Mouse (Mus musculus) thymus, postnatal 14 days (tissue): ENCODE measurements around the gene Exph5.

ENCODE experiments used
- DNase-seq: peaks from one replicate; pipeline ENCODE4 v3.0.0; 2021

Exph5 gene

DNA sequence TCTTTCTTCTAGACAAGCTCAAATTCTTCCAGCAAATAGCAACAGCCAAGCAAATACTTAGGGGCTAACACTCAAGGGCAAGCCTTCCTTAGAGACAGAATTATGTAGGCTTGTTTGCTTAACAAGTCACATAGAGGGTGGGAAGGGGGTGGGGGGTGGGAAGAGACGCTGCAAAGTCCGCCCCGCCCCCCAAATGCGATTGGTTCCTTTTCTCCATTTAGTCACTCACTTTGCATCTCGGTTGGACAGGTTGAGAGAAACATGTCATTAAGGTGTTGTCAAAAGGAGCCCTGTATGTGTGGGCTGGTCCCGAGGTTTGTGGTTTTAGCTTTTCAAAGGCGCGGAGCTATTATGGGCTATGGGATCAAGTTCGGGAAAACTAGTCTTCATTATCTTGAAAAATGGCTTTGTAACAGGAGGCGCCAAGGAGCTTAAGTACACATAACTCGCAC, at the start of gene Exph5:
Gene Exph5, plus strand, starts transcription at position 402 of the 452 bp plus-strand sequence.
- peak; percentile 71 for DNase-seq

DNA sequence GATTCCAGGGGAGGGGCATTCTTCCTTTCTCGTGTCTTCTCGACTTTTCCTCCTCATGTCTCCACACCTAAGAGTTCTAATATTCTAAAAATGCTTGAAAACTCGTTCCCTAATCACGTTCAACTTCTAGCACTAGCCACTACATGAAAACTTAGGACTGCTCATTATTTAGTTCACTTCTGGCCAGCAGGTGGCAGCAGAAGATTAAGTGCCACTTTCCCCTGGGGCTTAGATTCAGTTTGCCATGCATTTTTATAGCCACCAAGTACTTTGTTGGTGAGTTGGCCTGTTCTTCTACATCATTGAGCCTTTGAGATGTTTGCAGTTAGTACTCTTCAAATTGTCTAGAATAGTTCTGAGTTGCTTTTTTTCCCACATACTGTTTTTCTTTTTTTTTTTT, 47.1 kb upstream of the Exph5 start:
- peak; percentile 76 for DNase-seq

DNA sequence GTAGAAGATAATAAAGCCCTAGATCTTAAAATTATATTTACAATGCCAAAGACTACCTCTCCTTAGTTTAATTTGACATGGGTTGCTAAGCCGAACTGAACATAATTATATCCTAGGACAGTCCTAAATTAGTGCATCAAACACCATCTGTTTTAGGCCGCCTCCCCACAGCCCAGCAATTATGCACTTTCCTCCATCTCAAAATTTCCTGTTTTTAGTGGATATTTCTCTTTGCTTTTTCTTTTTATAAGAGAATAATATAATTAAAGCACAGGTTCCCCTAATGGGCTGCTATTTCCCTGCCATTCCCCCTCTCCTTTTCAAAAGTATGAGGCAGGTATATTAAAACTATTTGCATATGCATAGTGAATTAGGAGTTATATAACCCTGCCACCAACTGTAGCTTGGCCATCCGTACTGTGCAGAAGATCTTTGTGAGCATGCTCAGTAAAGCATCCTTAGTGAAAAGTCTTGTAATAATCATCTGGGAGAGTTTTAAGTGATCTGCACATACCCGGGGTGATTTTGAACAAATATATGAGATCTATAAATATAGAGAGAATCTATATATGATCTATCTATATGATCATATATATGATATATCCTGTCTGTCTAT, 44.7 kb upstream of the Exph5 start:
- no peak for DNase-seq

DNA sequence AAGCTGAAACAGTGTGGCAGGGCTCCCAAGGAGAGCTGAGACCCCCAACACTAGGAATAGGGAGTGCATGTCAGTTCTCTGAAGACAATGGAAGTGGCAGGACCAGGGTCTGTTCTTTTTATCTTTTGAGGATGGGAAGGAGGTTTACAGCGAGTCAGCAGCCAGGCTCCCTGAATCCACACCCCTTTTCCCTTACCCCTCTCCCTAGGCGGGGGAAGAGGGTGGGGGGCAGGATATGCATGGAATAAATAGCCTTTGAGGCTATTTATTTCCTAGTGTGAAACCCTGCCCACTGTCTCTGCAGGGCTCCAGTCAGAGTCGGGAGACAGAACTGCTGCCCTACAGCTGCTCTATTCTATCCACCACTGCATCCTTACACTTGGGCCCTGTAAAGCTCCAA, 43.7 kb upstream of the Exph5 start:
- DNase-seq: no peak

DNA sequence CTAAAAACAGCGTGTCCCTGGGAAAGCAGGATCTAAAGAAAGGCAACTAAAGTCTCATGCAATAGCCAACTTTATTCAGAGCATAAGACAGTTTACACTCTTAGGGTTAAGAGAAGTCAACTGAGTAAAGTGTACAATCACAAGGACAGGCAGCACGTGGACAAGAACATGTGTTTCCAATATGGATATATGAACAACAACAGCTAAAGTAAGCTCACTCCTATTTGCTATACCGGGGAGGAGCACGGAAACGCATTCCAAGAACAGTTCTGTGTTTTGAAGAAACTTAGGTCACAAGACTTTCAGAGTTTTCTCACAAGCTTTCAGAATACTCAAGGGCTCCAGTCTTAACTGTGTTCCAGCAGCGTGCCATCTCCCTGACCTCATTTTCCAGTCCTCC, 43.3 kb upstream of the Exph5 start:
- DNase-seq: no peak

DNA sequence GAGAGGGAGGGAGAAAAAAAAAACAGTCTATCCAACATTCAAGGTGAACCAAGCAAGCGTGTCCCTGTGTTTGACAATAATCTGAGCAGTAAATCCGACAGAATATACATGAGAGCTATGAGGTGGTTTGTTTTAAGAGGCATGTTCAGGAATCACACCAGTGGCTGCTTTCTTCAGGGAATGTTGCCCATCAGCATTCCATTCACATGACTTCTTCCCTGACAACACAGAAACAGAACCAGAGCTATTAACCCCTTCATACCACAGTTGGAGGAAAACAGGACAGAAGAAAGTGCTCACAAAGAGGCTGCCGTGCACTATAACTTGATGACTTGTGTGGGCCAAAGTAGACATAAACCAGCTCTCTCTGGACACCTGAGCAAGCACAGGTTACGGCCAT, 37.1 kb upstream of the Exph5 start:
- no peak for DNase-seq

DNA sequence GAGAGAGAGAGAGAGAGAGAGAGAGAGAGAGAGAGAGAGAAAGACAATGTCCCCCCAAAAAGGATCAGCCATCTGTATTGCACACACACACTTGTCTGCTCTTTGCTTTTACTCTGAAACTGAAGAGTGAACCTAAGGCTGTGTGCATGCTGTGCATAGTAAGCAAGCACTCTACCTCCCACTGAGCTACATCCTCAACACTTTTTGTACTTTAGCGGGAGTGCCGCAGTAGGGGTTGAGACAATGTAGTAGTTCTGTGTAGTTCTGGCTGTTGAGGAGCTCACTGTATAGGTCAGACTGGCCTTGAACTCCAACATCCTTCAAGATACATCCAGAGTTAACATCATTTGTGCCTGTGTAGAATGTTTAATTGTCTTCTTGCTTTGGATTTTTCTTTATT, 35.9 kb upstream of the Exph5 start:
- no peak for DNase-seq

DNA sequence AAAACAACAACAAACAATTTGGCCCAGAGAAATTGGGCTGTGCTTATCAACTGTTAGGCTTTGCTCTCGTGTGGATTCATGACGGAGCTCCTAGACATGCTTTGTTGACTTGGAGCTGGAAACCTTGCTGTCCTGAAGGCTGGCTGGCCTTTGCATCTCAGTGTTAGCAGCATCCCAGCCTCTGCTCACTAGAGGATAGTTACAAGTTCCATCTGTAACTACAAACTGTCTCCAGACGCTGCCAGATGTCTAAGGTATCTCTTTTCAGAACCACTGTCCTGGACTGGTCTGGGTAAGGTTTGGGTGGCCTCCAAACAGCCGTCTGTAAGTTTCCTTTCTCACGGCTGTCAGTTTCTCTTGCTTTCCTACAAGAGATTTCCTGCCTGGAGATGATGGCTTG, 33.4 kb upstream of the Exph5 start:
- no peak for DNase-seq

DNA sequence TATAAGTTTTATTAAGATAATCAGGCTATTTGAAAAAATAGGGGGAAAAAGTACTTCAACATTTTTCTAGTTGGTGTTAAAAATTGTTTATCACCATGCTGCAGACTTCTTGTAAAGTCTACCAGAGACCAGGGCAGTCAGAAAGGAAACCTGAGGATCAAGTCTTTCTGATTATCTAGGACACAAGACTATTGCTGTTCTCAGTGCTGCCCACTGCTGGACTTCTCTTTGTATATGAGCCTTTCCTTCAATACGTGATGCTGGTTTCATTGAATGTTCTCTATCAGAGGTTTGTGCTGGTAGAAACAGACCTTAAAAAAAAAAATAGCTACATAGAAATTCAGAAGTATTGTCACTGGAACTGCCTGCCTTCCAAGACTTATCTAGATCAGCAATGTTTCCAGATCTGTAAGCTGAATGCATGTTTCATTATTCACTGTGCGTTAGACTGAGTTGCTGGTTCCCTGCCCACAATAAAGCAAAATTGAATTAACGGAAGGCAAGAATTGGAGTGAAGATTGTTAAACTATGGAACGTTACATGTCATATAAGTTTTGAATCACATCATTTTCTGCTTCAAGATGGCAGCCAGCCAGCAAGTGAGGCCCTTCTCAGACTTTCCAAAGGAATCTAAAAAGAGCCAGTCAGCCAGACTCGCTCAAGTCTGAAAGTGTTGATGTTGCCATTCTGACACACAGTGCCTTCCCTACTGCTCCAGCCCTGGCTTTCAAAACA, 32.6 kb upstream of the Exph5 start:
- no peak for DNase-seq

DNA sequence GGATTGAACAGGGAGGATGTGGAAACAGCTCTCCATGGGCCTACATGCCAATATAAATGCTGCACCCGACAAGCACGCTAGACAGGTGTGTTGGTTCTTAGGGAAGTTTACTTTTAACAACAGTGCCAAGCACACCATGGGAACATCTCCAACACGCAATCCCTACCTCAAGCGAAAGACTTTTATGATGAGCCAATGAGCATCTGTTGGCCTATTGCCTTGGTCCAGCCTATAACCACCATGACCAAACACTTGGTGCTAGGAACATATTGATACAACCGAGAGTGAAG, 32.1 kb upstream of the Exph5 start:
- DNase-seq: no peak

DNA sequence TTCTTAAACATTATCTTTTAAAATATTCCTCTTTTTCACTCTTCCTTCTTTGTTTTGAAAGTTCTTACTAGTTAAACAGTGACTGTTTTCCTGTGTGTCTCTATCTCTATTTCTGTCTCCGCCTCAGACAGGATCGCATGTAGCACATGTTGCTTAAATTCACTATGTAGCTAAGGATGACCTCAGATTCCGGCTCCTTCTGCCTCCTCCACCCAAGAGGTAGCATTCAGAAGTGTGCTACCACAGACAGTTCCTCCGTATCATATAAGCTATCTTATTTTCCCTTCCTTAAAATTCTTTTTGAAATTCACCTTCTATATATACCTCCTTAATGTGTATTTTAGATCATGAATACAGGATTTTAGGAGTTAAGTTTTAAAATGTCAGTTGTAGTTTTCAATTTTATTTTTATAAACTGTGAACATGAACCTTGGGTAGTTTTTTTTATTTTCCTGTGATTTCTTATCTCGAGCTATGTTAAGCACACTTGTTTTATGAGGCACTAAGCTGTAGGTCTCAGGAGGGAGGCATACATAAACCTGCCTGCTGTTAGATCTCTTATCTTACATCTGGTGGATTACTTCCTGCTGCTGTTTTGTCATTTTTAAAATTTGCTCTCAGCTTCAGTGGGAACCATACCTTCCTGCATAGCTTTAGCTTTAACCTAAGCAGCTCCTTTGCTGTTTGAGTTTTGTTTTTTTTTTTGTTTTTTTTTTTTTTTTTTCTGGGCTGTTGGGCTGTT, 30.0 kb upstream of the Exph5 start:
- DNase-seq: no peak

DNA sequence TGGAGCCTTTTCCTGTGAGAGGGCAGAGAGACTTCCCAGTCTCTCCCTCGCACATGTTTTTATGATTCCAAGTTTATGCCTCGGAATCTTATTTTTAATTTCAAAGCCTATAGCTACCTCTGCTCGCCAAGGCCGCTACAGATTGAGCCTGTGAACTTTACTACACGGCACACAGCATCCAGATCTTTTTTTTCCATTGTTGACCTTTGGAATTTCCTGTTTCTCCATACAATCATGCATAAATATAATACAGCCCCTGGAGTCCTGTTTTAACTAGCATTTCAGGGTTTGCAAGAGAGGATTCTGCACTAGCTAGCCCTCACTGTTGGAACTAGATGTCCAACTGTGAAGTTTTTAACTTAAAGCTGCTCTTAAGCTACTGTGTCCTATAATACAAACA, 29.3 kb upstream of the Exph5 start:
- DNase-seq: no peak

DNA sequence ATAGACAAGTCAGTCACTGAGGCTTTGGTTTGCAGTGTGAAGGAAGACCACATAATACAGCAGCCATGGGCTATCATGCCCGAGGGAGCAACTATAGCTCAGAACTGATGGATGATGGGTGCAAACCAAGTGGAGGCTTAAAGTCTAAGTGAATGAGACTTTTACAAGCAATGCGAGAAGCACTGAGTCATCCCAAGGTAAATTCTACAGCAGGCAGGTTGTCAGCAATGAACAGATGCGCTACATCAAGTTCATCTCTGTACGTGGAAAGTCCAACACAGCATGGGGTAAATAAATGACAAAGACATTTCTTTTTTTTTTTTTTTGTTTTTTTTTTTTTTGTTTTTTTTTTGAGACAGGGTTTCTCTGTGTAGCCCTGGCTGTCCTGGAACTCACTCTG, 28.8 kb upstream of the Exph5 start:
- no peak for DNase-seq

DNA sequence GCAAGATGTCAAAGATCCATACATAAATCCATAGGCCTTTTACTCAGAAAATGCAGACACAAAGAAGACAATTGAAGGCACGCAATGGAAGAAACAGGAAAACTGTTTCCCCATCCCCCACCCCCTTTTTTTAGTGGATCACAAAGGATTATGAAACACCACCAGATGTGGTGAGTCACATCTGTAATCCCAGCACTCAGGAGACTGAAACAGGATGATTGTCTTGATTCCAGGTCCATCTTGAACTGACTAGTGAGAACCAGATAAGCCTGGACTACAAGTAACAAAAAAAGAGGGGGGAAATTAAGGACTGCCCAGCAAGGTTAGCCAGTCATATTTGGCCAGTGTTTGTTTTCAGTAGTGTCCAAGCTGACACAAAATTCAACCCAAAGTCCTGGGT, 25.1 kb upstream of the Exph5 start:
- no peak for DNase-seq

DNA sequence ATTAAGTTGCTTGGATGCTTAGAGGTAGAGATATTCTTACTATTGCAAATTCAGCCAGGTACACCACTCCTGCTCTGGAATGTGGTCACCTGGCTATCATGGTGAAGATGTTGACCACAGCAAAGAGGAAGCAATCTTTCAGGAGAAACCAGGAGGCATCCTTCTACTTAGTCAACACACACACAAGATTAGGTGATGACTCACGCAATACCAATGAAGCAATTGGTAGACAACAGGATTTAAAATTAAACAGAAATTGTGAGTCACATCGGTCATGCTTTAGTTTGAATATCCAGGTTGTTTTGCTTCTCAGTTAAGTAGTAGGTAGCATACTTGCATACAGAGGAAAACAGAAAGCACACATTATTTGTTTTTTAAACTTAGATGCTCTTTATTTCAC, 22.5 kb upstream of the Exph5 start:
- DNase-seq: no peak

DNA sequence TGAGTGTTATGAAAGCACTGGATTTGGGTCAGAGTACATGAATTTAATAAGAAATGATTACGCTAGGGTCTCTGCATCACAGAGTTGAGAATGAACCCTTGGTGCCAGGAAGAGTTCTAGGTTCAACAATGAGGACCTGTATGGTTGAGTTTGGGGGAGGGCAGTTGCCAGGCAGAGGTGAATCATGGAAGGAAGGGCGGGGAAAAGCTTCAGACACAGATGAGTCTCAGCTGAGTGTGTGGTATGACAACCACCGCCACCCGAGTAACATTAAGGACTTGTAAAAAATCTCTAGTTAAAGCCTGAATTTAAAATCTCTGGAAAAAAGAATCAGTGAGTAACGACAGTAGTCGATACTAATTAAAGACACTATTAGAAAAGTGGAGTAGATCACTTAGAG, 14.7 kb upstream of the Exph5 start:
- DNase-seq: no peak

DNA sequence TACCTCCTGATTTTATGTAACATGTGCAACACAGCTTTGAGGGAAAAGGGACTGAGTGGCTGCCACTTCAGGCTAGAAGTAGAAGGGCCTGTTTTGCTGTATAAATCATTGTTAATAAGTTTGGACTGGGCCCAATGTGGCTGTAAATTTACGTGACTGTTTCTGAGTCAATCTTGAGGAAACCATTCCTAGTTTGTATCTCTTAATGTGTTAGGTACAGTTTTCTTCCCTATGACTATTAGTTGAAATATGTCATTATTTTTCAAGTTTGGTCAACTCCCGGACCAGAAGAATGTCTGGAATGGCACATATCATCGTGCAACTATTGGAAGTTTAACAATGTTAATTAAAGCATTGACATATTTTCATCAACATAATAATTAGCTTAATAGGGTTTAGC, 11.5 kb upstream of the Exph5 start:
- DNase-seq: no peak

DNA sequence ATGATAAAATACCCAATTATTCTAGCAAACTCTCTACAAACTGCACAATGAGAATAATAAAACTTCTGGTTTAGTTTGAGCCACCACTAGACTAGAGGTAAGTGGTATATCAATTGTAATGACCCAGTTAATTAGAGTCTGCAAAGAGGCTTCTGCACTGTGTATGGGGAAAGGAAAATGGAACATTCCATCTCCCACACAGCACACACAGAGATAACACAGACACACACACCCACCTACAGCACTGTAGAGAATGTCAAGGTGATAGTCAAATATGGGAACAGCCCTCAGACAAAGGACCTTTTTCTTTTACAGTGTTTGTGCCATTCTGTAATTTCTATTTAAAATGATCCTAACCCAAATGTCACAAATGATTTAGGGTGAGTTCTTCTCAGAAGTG, 8.6 kb upstream of the Exph5 start:
- no peak for DNase-seq

DNA sequence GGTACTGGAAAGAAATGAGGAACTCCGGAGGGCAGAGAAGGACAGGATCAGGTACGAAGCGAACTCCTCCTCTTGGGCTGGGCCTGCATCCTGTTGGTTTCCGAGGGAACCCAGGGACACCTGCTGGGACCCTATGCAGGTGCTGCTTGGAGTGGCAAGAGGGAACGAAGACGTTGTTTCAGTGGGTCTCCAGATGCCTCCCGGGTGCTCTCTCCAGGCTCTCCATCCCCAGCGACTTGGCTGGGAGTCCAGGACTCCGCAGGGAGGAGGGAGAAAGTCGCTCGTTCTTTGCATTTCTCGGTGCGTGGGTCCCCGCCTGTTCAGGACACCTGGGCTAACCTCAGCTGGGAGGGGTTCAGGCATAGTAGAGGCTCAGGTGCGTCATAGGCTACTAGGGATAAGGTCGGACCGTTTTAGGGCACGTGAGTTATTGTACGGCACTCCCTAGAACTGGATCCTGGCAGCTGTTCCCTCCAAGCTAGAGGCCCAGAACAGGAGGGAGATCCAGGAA, 386 bp downstream of the Exph5 start:
- peak; percentile 10 for DNase-seq

DNA sequence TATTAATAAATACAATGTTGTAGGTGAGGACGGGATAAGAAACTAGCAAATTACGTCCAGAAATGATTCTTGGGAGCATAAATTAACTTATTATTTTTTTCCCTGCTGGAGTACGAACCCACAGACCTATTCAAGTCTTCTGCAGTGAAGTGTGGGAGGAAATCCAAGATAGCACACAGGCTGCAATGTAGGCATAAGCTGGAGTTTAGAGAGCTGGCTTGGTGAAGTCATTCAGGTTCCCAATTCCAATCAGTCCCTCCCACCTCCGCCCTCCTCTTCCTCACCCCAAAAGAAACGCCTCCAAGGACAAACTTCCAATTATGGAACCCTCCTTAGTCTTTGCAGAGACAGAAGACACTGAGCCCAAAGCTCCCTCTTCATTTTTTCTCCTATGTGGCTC, 945 bp downstream of the Exph5 start:
- no peak for DNase-seq

DNA sequence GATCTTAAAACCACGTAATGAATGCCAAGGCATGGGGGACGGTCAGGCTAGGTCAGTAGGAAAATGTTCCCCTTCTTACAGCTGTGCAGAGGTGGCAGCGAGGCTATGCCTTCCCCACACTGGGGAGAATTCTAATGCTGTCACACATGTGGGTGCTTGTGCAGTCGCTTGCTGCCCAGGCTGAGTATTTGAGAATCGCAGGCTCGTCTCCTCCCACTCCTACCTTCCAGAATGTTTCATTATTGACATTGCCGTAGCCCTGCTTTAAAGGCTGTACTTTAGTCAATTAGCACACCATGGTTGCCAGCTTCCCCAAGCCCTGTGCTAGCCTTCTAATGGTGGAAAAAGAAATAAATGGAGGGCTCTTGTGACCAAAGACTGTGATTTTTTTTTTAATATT, 6.4 kb downstream of the Exph5 start:
- no peak for DNase-seq

DNA sequence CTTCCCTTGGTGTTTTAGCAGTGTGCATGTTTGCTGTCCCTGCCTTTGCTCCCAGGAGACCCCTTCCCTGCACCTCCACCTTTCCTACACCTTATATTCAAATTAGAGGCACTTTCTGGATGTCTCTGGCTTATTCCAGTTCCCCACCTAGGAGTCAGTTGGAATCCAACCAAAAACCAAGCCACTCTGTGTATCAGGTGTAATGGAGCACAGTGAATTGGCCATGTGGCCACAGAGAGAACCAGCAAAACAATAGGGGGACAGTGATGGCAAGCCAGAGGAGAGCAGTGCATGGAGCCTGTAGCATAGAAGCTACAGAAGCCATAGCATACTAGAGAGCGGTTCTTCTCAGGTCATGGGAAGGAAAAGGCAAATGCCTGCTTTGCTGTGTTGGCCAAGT, 11.5 kb downstream of the Exph5 start:
- no peak for DNase-seq

DNA sequence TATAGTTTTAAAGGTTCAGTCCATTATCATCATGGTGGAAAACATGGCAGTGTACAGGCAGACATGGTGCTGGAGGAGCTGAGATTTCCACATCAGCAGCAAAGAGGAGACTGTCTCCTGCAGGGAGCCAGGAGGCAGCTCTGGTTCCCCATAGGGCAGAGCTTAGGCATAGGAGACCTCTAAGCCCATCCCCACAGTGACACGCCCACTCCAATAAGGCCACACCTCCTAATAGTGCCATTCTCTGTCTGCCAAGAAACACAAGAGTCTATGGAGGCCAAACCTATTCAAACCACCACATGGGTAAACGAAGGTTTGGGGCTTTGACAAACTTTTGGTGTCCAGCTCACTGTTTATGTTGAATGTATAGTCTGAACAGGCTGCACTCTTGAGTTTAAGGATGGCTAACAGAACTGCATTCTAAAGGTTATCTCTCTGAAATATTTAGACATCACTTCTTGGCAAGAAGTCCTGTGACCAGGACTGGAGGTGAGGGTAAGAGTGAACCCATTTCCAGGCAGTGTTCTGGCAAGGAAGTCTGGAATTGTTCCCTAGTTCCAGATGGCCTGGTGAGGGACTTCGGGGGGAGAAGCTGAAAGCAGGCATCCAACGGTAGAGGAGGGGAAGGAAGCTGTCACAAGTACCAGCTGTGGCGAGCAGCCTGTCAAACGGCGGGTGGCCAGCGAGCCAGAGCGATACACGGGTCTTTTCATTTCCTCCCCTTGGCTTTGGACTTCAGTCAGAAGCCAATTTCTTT, 19.6 kb downstream of the Exph5 start:
- no peak for DNase-seq

DNA sequence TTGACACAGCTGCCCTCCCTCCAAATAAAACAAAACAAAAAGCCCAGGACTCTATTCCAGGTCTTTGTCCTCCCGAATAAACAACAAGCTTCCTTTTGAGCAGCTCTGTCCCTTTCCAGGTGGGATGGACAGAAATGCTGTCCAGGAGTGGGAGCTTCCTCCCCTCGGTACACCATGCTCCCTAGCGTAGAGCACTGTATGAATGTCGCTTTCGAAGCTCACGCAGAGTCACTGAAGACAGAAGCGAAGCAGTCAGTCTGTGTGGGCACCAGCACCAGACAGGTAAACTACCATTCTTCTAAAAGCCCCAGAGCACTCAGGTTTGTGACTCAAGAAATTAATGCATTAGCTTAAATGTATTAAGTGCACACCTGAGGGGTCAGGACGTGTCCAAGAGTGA, 20.2 kb downstream of the Exph5 start:
- no peak for DNase-seq
